Mouse (Mus musculus) liver, postnatal 0 days (tissue): ENCODE data around the gene Tescl.

Experiments
- CTCF ChIP-seq: sonication (generic); IDR thresholded peaks from 2 replicates; pipeline ENCODE4 v1.5.1; 2016; ENCODE audit warnings: antibody characterized with exemption, low read depth
- EP300 ChIP-seq: IDR thresholded peaks from 2 replicates; pipeline ENCODE4 v1.6.1; 2016; ENCODE audit warnings: antibody characterized with exemption, low read depth, mild to moderate bottlenecking

- no peak for TF ChIP-seq EP300
- peak; percentile 78 for TF ChIP-seq CTCF
Observed at GRCm38 (mm10) chr7:24335699-24336309, 2.1 kb upstream of the Tescl start.
